Mouse (Mus musculus) left cerebral cortex, postnatal 36 days (tissue): ENCODE measurements around the gene Riok1. TPM values are rescaled to one million over a fixed set of nuclear protein-coding genes. Genes with fewer than 3 reads are reported as not detected.

Experiments
- DNase-seq, 2 experiments: peaks; one replicate each; pipeline ENCODE4 v3.0.0; 2021 to 2022; ENCODE audit warnings: low spot score in 2 of 2, mixed read lengths in 1 of 2
- intact Hi-C: fragments of 180-260 bp; cut with DNase I; formaldehyde crosslinking; loops from one replicate; pipeline ENCODE4 v1.15.1; 2025
- microRNA-seq: library from miRNA; unstranded; fragments of <30 nt; microRNA quantifications from one replicate; pipeline ENCODE4 v1.2.0, GENCODE M21; 2022
- total RNA-seq, 2 experiments: library from RNA; stranded (reverse); gene quantifications; 2 replicates each; pipeline ENCODE4 v1.2.3; 2021

The Riok1 gene
- total RNA-seq, 2 experiments from 2014 or later = 22.9 to 32.0 TPM

DNA sequence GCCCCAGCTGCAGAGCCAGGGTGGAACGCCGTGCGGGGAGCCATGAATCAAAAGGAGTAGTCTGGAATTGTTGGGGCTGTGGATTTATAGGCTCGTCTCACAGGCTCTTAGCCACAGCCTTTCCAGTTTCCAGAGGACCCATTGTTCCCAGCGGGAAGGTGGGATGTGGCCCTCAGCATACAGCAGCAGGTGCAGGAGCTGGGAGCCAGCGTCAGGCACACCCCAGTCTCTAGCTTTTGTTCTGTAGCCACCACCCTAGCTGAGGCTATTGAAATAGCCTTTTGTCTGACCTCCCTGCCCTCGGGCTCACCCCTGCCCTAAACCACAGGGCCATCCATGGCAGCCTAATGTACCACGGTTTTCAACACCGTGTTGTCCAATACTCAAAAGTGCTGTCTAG, 72.3 kb downstream of the Riok1 start:
- DNase-seq = no peak
- intact Hi-C loops = no loop called here

Small RNA genes within 50 kb of the gene (microRNA-seq; reads per million reads assigned to microRNA genes)
- not detected for gene Gm27387

Other genes starting within 250 kb of the Riok1 start
- gene Ssr1, start 42.8 kb upstream of the Riok1 start, total RNA-seq = 10 to 100 TPM; 79.5 to 88.5 TPM
- 1 to 10 TPM; 5.9 to 6.0 TPM for gene Cage1, start 74 bp downstream of the Riok1 start, total RNA-seq
- gene Dsp, start 114.3 kb downstream of the Riok1 start, total RNA-seq = under 1 TPM; 0.10 to 0.14 TPM
- gene Snrnp48, start 167.9 kb downstream of the Riok1 start, total RNA-seq = 10 to 100 TPM; 12.7 to 25.7 TPM